Mouse (Mus musculus) heart, embryonic 12.5 days (tissue): ENCODE data around the gene A2m. TPM values are rescaled to one million over a fixed set of nuclear protein-coding genes. Genes with fewer than 3 reads are reported as not detected.

ENCODE experiments used
- polyA plus RNA-seq: library from polyadenylated mRNA; unstranded; fragments of >200 nt; fragmentation: Nextera tagmentation; extraction: Ambion mirVana; gene quantifications from 2 replicates; pipeline ENCODE4 v1.2.1, GENCODE M21; 2016

A2m gene
- polyA plus RNA-seq, 1 experiment from 2014 or later = 1.7 TPM

Other genes starting within 250 kb of the A2m start
- not detected in 2 replicates for gene Iqsec3, start 161.7 kb upstream of the A2m start, polyA plus RNA-seq
- not detected in 2 replicates for gene Gm7298, start 97.6 kb downstream of the A2m start, polyA plus RNA-seq
- gene Mug1, start 203.2 kb downstream of the A2m start, polyA plus RNA-seq = 0.06 and 0.22 TPM in 2 replicates